Mouse (Mus musculus) cortical plate, adult 2 months (tissue): ENCODE measurements around the gene Zwilch. TPM values are rescaled to one million over a fixed set of nuclear protein-coding genes. Genes with fewer than 3 reads are reported as not detected.

Source experiments
- H3K27ac ChIP-seq: fragments of 200-500 bp; 2 replicates; pipeline ENCODE4 v1.5.1; 2012; ENCODE audit warnings: low read length, control low read depth, inconsistent platforms; ENCODE audit not compliant: insufficient read depth
- H3K4me1 ChIP-seq: fragments of 200-500 bp; 2 replicates; pipeline ENCODE4 v1.6.1; 2011; ENCODE audit warnings: low read length; ENCODE audit not compliant: control insufficient read depth, insufficient read depth
- H3K4me3 ChIP-seq: fragments of 200-500 bp; 2 replicates; pipeline ENCODE4 v1.5.1; 2011; ENCODE audit warnings: mild to moderate bottlenecking, low read length, control low read depth; ENCODE audit not compliant: insufficient read depth
- CTCF ChIP-seq: fragments of 200-500 bp; IDR thresholded peaks from 2 replicates; pipeline ENCODE4 v1.5.1; 2011; ENCODE audit warnings: mild to moderate bottlenecking, control low read depth, low read length; ENCODE audit not compliant: insufficient read depth; ENCODE audit errors: extremely low read depth
- POLR2A ChIP-seq: fragments of 200-500 bp; IDR thresholded peaks from 2 replicates; pipeline ENCODE4 v1.6.1; 2011; ENCODE audit warnings: mild to moderate bottlenecking, low read length, control low read depth; ENCODE audit not compliant: insufficient read depth; ENCODE audit errors: extremely low read depth
- polyA plus RNA-seq: library from polyadenylated mRNA; depleted of rRNA; stranded (reverse); fragments of >200 nt; gene quantifications from 2 replicates; pipeline ENCODE4 v1.2.3, GENCODE M21; 2012; rRNA removed

The Zwilch gene
- polyA plus RNA-seq = 5.4 and 6.5 TPM in 2 replicates

GRCm38 (mm10) chr9:64172816-64173665 is at the start of gene Zwilch, which contains the start of gene Rpl4:
Gene Zwilch (minus strand): TSS chr9:64173104.
Gene Rpl4 (plus strand): TSS chr9:64173375.
- Histone ChIP-seq H3K4me1 (peaks cover 3% of the 10 kb centered on the region; the same call in 1 of the 2 replicates), H3K4me3 (peak within 1 kb of the TSS; percentile 88), H3K27ac (peak within 1 kb of the TSS; percentile 86)
- TF ChIP-seq POLR2A = peak; percentile 97
- TF ChIP-seq CTCF = no peak

GRCm38 (mm10) chr9:64222098-64222497 is 49.2 kb upstream of the Zwilch start:
- H3K4me1 ChIP-seq = peaks cover 2% of the 10 kb centered on the region
- no peak for TF ChIP-seq POLR2A
- TF ChIP-seq CTCF = no peak
- no peak overlapping the region for H3K27ac ChIP-seq
- no peak overlapping the region for H3K4me3 ChIP-seq

DNA sequence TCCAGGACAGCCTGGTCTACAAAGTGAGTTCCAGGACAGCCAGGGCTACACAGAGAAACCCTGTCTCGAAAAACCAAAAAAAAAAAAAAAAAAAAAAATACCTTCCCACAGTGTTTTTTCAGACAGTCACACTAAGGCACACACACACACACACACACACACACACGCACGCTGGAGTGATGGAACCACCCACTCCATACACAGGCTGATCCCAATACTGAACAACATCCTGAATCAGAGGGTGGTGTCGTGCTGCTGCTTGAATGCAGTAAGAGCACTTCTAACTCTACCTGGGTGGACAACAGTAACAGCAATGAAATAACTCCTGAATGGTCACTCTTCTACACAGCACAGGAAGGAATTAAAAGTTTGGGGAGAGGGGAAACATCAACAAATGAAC is 48.6 kb upstream of the Zwilch start:
- no peak overlapping the region for H3K27ac ChIP-seq
- H3K4me3 ChIP-seq = no peak overlapping the region
- H3K4me1 ChIP-seq = peaks cover 3% of the 10 kb centered on the region
- no peak for TF ChIP-seq POLR2A
- TF ChIP-seq CTCF = no peak

GRCm38 (mm10) chr9:64220603-64221002 is 47.7 kb upstream of the Zwilch start:
- no peak for TF ChIP-seq POLR2A
- no peak for TF ChIP-seq CTCF
- Histone ChIP-seq H3K4me3 (no peak overlapping the region), H3K4me1 (peaks cover 6% of the 10 kb centered on the region), H3K27ac (no peak overlapping the region)

DNA sequence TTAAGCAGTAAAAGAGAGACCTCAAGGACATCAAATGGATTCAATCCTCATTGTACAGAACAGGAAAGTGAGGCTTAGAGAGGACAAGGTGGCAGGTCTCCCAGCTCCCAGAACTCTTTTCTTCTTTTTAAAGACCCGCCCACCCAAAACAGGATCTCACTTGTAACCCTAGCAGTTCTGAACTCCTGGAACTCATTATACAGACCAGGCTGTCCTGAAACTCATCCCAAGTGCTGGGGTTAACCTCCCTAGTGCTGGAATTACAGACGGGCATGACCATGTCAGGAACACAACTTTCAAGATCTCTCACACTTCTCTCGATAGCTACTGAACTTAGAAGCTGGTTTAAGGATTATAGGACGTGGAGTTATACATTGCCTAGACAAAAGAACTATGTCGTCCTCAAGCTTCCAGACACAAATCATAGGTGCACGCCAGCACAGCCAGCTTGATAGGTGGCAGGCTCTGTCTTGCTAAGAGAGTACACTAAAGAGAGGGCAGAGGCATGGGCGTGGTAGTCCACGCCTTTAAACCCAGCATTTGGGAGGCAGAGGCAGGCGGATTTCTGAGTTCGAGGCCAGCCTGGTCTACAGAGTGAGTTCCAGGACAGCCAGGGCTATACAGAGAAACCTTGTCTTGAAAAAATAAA is 47.0 kb upstream of the Zwilch start:
- TF ChIP-seq POLR2A (no peak), CTCF (no peak)
- no peak overlapping the region for H3K4me3 ChIP-seq
- peaks cover 6% of the 10 kb centered on the region for H3K4me1 ChIP-seq
- H3K27ac ChIP-seq = no peak overlapping the region

- H3K27ac ChIP-seq = no peak overlapping the region
- TF ChIP-seq CTCF = no peak
- TF ChIP-seq POLR2A = no peak
- H3K4me1 ChIP-seq = peaks cover 6% of the 10 kb centered on the region
- no peak overlapping the region for H3K4me3 ChIP-seq
Observed at GRCm38 (mm10) chr9:64219305-64219704, 46.4 kb upstream of the Zwilch start.

GRCm38 (mm10) chr9:64217887-64218286 is 45.0 kb upstream of the Zwilch start:
- H3K4me3 ChIP-seq = no peak overlapping the region
- TF ChIP-seq POLR2A (no peak), CTCF (no peak)

GRCm38 (mm10) chr9:64216641-64217040 is 43.7 kb upstream of the Zwilch start:
- no peak for TF ChIP-seq CTCF
- no peak for TF ChIP-seq POLR2A
- H3K27ac ChIP-seq = no peak overlapping the region
- H3K4me3 ChIP-seq = no peak overlapping the region
- H3K4me1 ChIP-seq = peaks cover 6% of the 10 kb centered on the region

More at GRCm38 (mm10) chr9:64217887-64218286, 45.0 kb upstream of the Zwilch start:
- Histone ChIP-seq H3K27ac (no peak overlapping the region), H3K4me1 (peaks cover 6% of the 10 kb centered on the region)

GRCm38 (mm10) chr9:64216090-64216489 is 43.2 kb upstream of the Zwilch start:
- Histone ChIP-seq H3K27ac (no peak overlapping the region), H3K4me3 (no peak overlapping the region), H3K4me1 (peaks cover 6% of the 10 kb centered on the region)
- TF ChIP-seq CTCF (no peak), POLR2A (no peak)
